Mouse (Mus musculus): Measurements from ENCODE around the gene Spty2d1.
"Not testable (repeated sequence)": the region's sequence is repeated elsewhere in the genome, so short reads cannot be mapped to it uniquely, and the experiment has no call there.

Gene Spty2d1

DNA sequence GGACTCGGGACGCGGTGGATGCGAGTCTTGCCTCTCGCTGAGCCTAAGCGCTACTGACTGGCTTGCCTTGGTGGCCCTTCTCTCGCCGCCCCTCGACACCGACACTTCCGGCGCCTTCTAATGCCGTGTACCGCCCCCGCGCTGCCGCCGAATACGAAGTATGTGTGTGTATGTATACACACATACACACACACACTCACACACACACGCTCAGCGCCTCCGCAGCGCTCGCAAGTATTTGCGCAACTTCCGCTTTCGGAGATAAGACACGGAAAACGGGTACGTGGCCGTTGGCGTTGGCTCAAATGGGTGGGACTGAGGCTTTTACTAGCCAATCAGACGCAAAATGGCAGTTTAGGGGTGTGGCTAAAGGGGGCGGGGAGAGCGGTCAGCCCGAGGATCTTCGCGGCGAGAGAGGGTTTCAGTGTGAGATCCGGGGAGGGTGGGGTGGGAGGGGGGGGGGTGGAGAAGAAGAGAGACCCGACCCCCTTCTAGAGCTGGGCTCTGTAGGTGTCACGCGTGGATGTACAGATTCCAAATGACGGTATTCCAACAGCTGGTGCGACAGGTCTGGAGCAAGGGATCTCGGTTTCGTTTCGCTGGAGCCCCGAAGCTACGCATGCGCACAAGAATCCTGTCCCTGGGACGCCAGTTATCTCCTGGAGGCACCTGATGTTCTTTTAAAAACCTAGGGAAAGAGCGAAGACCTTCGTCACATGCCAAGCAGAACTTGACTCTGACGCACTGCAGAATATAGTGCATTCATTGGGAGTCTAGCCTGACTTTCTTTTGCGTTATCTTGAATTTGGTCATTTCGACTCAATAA is at the start of gene Spty2d1:
Gene Spty2d1 (minus strand): TSS at position 244 of the 826 bp plus-strand sequence.
- peak; percentile 98 for DNase-seq (ENCODE audit: low spot score in 2 of 2)

DNA sequence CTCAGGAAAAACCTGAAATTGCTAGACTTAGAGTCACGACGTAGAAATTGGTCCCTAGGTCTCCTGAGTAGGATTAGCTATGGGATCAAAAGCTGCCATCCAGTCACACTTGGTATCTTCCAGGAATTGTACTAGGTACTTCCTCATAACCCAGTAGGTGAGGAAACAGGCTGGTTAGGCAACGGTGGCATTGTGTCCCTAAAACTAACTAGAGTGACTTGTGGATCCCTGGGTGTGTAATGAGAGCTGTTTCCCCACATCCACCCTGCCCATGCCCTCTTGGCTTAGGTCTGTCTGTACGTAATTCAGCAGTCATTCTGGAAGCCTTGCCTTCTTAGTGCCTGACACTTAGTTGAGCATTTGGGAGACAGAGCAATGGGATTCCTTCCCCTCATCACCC is 48.1 kb upstream of the Spty2d1 start:
- no peak for DNase-seq (ENCODE audit: low spot score in 2 of 2)

DNA sequence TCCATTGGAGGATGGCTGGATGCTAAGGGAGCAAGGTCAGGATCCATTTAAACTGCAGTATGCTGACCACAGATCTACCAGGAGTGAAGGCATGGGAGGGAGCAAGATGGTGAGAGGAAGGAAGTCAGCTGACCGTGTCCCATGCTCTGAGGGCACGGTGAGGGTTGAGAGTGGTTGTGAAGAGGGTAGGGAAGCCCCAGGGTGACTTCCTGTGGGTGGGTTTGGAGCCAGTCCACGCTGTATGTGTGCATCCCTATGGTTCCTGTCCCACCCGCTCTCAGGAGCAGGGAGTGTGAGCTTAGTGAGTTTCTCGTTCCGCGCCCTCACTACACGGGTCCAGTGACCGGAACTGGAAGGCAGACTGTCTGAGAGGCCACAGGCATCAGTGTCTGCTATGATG is 47.5 kb upstream of the Spty2d1 start:
- no peak for DNase-seq (ENCODE audit: low spot score in 2 of 2)

DNA sequence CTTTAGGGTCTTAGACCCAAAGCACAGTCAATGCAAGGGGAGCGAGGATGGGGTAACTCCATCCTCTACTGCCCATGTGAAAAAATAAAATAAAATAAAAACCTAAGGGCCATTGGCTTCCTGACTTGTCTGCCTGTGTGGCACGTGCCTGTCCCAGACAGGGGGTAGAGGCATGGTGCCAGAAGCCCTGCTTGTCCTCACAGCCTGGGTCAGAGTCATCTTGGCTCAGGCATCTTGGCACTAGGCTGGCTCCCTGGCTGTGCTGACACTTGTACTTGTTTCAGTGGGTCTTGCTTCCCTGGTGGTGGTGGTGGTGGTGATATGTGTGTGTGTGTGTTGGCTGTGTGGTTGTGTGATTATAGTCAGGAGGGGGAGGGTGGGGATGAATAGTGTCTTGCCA is 46.5 kb upstream of the Spty2d1 start:
- DNase-seq (ENCODE audit: low spot score in 2 of 2), result no peak

DNA sequence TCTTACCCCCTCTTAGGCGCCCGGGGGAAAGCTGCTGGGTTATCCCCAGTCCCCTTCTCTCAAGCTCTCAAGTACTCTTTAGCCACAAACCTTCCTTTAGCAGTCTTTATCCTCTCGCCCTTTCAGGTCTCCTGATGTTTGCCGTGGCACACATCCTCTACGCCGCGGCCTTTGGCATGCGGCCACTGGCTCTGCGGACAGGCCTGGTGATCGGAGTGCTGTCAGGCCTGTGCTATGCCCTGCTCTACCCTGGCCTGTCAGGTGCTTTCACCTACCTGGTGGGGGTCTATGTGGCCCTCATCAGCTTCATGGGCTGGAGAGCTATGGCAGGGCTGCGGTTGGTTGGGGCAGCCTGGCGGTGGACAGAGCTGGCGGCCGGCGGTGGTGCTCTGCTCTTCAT is 45.1 kb upstream of the Spty2d1 start:
- no peak for DNase-seq (ENCODE audit: low spot score in 2 of 2)

DNA sequence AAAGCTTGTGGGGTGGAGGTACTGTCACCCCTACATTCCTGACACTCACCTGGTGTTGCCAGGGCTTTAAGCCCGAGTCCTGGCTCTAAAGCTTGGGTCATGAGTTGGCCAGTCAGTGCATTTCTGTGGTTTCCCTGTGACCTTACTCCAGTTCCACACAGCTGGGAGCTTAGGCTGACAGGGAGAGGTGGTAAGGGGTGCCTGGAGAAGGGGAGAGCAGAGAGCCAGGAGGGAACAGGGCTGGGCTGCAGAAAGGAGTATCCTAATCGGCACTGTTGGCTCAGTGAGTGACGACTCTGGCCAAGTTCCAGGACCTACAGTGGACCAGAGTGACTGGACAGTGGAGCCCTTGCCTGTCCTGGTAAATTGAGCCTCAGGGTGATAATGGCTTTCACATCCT is 44.1 kb upstream of the Spty2d1 start:
- no peak for DNase-seq (ENCODE audit: low spot score in 2 of 2)

DNA sequence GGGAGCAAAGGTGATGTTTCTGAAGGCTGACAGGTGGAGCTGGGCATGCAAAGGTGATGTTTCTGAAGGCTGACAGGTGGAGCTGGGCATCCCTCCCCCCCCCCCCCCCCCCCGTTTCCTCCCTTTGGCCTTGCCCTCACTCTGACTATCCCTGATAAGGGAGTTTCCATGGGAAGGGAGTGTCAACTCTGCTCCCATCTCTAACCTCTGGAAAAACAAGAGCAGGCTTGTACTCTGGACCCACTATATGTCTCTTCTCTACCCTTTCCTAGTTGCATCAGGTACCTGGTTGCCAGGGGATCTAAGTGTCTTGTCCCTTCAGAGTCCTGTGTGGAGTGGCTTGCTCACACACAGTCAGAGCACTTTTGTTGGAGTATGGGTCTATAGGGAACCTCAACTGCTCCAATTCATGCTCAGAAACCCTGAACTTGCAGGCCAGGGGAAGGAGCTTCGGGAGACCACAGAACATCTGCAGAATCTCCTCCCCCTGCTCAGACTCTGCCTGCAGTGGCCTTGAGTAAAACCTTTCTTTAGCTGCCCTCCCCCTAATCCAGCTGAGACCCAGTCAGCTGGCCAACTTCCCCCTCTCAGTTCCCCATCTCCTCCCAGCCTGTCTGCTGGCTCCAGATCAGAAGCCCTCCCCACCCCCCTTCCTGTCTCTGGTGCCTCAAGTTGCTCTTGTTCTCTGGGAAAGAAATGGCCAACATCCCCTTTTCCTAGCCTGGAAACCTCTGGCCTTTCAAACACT is 43.4 kb upstream of the Spty2d1 start:
- peak in 1 of 2 experiments; percentile 34 for DNase-seq (ENCODE audit: low spot score in 2 of 2)

DNA sequence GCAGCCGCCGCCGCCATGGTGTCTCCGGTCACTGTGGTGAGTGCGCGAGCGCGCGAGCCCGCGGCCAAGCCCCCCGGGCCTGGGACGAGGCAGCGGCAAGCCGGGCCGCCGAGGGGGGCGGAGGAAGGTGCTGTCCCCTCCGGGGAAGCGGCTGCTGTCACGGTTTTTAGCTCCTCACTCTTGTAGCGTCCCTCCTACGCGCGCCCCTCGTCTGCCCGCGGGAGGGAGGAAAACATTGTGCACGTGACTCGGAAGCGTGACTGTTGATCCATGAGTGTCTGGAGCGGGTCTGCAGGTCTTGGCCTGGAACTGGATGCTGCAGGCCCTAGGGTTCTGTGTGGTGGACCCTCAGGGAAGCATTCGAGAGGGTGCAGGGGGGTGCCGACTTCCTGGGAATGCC is 42.6 kb upstream of the Spty2d1 start:
- DNase-seq (ENCODE audit: low spot score in 2 of 2), result no peak

DNA sequence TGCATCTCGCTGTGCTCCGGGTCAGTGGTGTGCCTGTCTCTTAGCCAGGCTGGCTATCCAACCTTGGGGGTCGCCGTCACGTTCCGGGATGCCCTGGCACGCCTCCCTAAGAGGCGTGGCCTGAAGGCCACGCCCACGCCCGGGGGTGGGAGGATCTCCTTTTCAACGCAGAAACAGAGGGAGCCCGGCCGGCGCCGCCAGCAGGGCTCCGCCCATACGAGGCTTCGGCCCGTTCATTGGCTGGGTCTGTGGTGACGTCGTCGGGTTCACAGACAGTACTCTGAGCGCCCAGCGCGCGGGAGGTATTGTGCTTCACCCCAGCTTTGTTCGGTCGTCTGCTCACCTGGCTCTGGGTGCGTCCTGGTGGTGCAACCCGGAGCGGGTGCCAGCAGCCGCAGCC is 42.2 kb upstream of the Spty2d1 start, which contains the start of gene Tmem86a:
Gene Tmem86a (plus strand): TSS at position 236 of the 400 bp plus-strand sequence.
- DNase-seq (ENCODE audit: low spot score in 2 of 2), result peak; percentile 85 to 91

DNA sequence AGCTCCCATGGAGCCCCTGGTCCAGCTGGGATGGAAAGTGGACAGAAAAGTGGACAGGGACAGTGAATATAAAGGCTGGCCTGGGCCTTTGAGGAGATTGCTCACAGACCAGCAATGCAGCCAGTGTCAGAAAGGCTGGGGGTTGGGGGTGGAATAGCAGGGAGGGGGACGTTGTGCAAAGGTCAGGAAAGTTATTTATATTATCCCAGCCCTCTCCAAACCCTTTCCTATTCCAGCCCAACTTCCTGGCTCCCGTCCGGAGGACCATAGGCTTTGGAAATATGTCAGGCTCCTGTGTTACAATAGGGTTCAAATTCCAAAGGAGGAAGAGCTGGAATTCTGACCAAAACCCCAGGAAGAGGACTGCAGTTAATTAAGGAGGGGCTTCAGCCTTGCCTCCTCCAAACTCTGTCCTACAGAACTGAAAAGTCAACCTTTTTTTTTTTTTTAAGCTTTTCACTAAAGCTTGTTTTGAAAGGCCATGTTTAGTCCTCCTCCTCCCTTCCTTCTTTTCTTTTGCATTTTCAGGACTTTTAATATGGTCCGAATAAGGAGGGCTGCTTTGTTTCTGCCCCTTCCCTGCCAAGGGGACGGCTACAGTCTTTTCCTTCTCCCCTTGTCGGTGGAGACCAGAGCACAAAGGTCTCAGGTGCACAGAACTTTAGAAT is 34.7 kb upstream of the Spty2d1 start:
- no peak for DNase-seq (ENCODE audit: low spot score in 2 of 2)

DNA sequence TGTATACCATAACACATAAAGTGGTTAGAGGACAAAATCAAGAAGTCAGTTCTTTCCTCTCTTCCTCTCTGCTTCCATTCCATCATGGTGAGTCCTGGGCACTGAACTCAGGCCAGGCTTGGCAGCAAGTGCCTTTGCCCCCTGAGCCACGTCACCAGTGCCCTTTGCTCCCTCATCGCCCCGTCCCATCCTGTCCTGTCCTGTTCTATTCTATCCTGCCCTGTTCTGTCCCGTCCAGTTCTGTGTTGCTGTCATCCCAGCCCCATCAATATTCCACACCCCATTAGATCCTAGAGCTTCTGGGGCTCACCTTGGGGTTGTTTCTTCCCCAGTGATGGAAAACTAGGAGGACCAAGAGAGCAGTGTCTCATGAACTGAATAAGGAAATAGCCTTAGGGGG is 33.9 kb upstream of the Spty2d1 start:
- DNase-seq (ENCODE audit: low spot score in 2 of 2), result no peak

DNA sequence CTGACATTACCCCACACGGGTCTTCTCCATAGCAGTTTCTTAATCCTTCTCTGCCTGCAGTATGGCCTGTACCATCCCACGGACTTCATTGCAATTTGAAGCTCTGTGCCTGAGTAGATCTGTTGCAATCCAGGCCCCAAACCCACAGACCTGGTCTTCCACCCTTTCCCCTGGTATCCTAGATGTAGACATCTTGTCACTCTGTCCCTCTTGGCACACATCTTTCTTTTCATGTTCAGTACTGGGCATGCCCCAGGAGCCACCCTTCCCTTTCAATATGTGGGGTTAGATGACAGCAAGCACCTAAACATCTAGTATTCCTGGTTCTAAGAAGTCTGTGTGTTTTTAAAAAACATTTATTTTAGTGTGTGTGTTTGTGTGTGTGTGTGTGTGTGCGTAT is 33.5 kb upstream of the Spty2d1 start:
- no peak for DNase-seq (ENCODE audit: low spot score in 2 of 2)

DNA sequence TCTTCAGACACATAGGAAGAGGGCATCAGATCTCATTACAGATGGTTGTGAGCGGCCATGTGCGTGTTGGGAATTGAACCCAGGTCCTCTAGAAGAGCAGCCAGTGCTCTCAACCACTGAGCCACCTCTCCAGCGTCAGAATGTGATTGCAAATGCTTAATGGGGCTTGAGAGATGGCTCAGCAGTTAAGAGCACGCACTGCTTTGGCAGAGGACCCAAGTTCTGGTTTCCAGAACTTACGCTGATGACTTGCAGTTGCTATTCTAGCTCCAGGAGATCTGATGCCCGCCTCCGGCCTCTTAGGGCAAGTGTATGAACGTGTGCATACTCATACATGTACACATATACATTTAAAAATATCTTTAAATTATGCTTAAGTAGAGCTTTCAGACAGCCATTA is 27.2 kb upstream of the Spty2d1 start:
- no peak for DNase-seq (ENCODE audit: low spot score in 2 of 2)

DNA sequence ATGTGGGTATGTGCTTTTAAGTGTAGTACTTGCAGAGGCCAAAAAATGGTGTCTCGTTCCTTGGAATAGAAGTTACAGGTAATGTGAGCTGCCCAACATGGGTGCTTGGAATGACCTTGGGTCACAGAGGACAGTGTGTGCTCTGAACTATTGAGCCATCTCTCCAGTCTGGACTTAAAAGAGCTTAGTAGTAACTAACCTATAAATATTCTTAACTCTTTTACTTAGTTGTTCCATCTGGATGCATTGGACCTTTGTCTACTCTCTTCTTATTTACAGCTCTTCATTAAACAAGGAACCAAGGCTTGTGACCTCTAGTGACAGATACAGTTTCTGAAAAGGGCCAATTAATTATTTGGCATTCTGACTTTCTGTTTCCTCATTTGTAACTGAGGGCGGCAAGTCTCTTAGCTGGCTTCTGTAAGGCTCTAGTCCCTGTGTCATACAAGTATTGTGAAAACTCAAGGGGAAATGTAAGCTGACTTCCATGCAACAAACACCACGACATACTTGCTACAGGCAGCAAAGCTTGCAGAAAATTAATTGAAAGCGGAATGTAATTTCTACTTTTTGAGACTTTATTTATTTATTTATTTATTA is 26.7 kb upstream of the Spty2d1 start:
- DNase-seq (ENCODE audit: low spot score in 2 of 2), result no peak

DNA sequence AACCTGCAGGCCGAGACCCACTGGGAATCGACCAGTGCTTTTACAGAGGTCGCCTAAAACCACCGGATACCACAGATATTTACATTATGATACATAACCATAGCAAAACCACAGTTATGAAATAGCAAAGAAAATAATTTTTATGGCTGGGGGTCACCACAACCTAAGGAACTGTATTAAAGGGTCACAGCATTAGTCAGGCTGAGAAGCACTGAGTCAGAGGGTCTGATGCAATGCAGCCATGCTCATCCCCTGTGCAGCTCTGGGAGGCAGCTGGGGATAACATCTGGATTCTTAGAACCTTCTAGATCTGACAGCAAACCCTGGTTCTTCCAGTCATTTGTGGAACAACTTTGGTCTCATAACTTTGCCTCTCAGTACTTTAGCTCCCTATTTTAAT is 23.2 kb upstream of the Spty2d1 start:
- no peak for DNase-seq (ENCODE audit: low spot score in 2 of 2)

DNA sequence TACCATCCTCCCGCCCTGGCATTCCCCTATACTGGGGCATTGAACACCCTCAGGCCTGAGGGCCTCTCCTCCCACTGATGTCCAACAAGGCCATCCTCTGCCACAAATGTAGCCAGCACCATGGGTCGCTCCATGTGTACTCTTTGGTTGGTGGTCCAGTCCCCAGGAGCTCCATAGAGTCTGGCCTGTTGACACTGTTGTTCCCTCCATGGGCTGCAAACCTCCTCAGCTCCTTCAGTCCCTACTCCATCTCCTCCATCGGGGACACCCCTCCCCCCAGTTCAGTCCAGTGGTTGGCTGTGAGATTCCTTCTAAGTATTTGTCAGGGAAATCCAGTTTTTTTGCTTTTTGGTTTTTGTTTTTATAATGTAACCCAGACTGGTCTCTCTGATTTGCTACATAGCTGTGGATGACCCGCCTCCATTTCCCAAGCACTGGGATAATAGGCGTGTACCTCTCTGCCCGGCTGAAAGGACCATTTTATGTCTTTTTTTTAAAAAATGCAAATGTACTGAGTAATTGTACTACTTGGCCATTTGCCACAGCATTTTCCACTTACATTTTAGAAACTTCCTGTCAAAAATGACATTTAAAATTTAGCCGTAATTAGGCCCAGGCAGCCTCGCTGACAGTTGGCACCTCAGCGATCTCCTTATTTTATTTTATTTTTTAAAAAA is 22.4 kb upstream of the Spty2d1 start:
- no peak for DNase-seq (ENCODE audit: low spot score in 2 of 2)

DNA sequence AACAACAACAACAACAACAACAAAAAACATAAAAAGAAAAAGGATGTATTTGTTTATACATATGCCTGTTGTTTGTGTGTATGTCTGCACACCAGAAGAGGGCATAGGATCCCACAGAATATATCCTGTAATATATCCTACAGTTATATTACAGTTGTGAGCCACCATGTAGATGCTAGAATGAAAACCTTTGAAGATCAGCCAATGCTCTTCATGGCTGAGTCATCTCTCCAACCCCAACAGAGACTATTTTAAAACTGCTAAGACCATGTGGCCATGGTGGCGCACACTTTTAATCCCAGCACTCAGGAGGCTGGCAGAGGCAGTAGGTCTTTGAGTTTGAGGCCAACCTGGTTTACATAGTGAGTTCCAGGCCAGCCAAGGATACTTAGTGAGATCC is 19.3 kb upstream of the Spty2d1 start:
- no peak for DNase-seq (ENCODE audit: low spot score in 2 of 2)

DNA sequence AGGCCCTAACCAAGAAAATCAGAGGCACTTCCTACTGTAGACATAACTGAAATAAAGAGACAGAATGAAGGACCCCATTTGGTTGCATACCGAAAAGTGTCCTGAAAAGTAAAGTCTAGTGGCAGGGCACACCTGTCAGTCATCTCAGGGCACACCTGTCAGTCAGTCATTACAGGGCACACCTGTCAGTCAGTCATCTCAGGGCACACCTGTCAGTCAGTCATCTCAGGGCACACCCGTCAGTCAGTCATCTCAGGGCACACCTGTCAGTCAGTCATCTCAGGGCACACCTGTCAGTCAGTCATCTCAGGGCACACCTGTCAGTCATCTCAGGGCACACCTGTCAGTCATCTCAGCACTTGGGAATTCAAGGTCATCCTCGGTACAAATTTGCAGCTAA is 18.7 kb upstream of the Spty2d1 start:
- not testable (repeated sequence) for DNase-seq (ENCODE audit: low spot score in 2 of 2)

DNA sequence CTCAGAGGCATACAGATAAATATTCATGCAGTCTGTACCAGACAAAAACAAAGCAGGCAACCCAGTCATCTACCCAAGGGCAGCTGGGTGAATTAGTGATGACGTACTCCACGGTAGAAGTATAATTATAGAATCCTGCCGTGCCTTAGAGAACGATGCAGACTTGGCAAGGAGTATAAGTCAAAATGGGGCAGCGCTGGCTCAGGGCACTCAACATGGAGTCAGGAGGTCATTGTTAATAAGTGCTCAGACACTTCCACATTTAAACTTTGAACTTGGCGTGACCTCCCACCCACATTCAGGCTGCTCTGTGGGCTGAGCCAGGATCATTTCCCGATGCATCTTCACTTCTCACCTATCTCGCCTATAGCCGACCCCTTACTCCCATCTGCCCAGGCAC is 17.2 kb upstream of the Spty2d1 start:
- no peak for DNase-seq (ENCODE audit: low spot score in 2 of 2)

DNA sequence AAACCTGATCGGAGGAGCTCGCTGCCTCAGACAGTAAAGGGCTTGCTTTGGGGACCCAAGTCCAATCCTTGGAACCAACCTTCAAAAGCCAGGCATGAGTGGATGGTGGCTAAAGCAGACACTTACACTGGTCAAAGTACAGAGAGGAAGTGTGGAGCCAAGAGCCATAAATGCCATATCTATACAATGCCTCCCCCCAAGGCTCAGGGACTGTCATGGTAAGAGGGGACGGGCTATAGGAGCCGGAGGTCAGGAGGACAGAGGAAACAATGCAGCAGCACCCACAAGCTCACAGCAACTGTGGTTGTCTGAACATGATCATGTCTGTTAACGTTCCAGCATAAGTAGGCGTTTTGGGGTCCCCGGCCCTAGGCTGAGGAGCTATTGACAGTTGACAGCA is 16.2 kb upstream of the Spty2d1 start:
- DNase-seq (ENCODE audit: low spot score in 2 of 2), result no peak

DNA sequence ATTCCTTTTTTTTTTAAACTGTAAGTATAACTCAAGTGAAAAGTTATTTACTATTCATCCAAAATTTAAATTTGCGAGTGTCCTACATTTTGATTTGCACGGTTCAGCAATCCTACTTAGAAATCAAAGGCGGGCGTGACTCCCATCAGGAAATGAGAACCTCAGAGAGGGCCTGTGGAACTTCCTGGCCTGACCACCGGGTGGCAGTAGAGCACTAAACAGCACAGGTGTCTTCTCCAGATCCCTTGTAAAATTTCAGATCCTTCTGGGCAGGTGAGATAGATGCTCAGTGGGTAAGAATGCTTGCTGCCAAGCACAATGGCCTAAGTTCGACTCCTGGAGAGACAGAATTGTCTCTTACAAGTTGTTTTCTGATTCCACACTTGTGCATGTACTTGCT is 15.3 kb upstream of the Spty2d1 start:
- peak; percentile 70 to 79 for DNase-seq (ENCODE audit: low spot score in 2 of 2)

DNA sequence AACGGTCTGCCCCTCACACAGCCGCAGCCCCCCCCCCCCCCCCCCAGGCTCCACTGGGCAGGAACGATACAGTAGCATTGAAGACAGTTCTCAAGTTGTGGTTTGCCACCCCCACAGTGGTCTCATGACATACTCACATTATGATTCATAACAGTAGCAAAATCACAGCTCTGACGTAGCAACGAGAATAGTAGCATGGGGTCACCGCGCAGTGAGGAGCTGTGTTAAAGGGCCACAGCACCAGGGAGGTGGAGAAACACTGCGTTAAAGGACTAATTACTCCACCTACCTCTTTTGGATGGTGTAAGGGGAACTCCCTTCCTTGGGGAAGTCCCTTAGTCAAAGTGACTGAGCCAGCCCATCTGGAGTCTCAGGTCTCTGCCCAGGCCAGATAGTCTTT is 14.3 kb upstream of the Spty2d1 start:
- DNase-seq (ENCODE audit: low spot score in 2 of 2), result no peak
